Mouse (Mus musculus): ENCODE data around the gene Apbb1ip.

DNA sequence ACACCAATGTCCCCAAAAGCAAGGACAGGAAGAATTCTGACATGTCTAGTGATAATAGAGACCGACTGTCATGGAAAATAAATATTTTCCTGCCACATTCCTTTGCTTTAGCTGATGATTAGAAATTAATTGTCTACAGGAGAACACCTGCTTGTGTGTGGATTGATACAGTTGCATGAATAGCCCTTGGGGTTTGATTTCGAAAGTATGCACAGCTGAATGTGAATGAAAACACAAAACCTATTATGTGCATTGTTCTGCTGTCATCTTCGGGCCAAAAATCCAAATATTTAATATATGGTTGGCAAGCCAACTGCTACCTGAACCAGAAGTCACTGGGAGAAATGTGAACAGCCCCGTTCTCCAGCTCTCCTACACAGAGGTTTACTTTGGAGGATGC is 78.0 kb downstream of the Apbb1ip start:
- TF ChIP-seq CTCF (IDR thresholded peaks at IDR 0.05; ENCODE audit: low read depth) (no peak), EP300 (IDR thresholded peaks at IDR 0.05; ENCODE audit: low read depth) (no peak)

Measured in heart, postnatal 0 days (tissue).